ENCODE assay signal across 9 mouse cellular contexts in the genomic region with DNA sequence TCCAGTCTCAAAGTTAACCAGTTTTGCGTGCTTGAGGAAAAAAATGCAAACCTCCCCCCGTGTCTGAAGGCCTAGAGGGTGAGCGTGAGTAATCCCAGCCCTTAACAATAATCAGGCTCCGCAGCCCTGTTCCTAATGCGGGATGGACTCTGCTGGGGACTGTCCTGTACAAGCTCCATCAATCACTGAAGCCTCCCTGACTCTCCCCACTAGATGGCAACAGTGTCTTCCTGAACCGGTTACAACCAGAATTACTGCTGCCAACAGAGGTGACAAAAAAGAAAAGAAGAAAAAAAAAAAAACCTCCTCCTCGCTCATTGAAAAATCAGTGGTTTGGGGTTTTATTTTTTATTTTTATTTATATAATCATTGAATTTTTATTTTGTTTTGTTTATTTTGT. TPM values are rescaled to one million over a fixed set of nuclear protein-coding genes. Genes with fewer than 3 reads are reported as not detected.
DNase-seq lines count a peak whose midpoint lies in the region; ATAC-seq and TF ChIP-seq lines count a peak whose summit lies in the region.
"Had no signal": no experiment of that assay in that cellular context is flagged by ENCODE, and none has a peak within 500 bp of the region (broad histone marks: within the 10 kb centered on the region; RNA-seq: fewer than 3 reads in every experiment).

No protein-coding gene starts in this region.

- peaks cover 35% of the 10 kb centered on the region for H3K79me3 ChIP-seq in C2C12 (ENCODE audit: low read depth)

- WGBS in lung, adult 2 months = 17% methylated on average over 7 of the region's 7 CpGs

- ATAC-seq in neutrophil, adult 5-6 weeks (ENCODE audit: extremely low read depth, insufficient number of reproducible peaks, low FRiP score, poor library complexity, severe bottlenecking) = peak; percentile 46; the same call in 1 of the 2 replicates

- no peaks in the 10 kb centered on the region for H3K27me3 ChIP-seq in C2C12 (ENCODE audit: control insufficient read depth, insufficient read depth, insufficient read length)
- H3K27me3 ChIP-seq: stomach, embryonic 15.5 days had no signal

- H3ac ChIP-seq in C2C12 (ENCODE audit: control insufficient read depth, insufficient read length, low read depth) = no peak overlapping the region

- H3K4me3 ChIP-seq in C2C12 (ENCODE audit: insufficient read depth, poor library complexity, severe bottlenecking) = no peak overlapping the region
- no peak overlapping the region for H3K4me3 ChIP-seq in cortical plate, adult 2 months (ENCODE audit: insufficient read depth, low read length)
- no peak overlapping the region for H3K4me3 ChIP-seq in lung, adult 2 months (replicated peaks; ENCODE audit: extremely low read depth, low read depth, low read length)
- H3K4me3 ChIP-seq: stomach, embryonic 15.5 days had no signal

- peak; percentile 92 for DNase-seq in adipocyte (ENCODE audit: low spot score)
- peak; percentile 66 to 81 for DNase-seq in heart, adult 9 months (ENCODE audit: low spot score in 2 of 2)
- DNase-seq in kidney, postnatal 14 days = peak; percentile 87
- DNase-seq in lung, adult 2 months = peak; percentile 54
- peak; percentile 61 for DNase-seq in thymus, postnatal 25 days

- no peak overlapping the region for H3K27ac ChIP-seq in cortical plate, adult 2 months (ENCODE audit: insufficient read depth, low read length)

- TF ChIP-seq CTCF in C2C12 (IDR thresholded peaks at IDR 0.05; ENCODE audit: control insufficient read depth, insufficient read depth, insufficient read length) = peak; percentile 54
- peak; percentile 79 for TF ChIP-seq CTCF in cortical plate, adult 2 months (IDR thresholded peaks at IDR 0.05; ENCODE audit: extremely low read depth, insufficient read depth, low read length)
- peak; percentile 60 for TF ChIP-seq CTCF in lung, adult 2 months (IDR thresholded peaks at IDR 0.05; ENCODE audit: insufficient read depth, low read length)

- TF ChIP-seq POLR2A in cortical plate, adult 2 months (IDR thresholded peaks at IDR 0.05; ENCODE audit: extremely low read depth, insufficient read depth, low read length) = no peak
- no peak for TF ChIP-seq POLR2A in lung, adult 2 months (IDR thresholded peaks at IDR 0.05; ENCODE audit: borderline replicate concordance, extremely low read depth, low read depth, low read length)

- peaks cover 93% of the 10 kb centered on the region for H3K36me3 ChIP-seq in C2C12 (ENCODE audit: control insufficient read depth, insufficient read depth)

- peaks cover 79% of the 10 kb centered on the region for H3K79me2 ChIP-seq in C2C12 (ENCODE audit: control insufficient read depth, insufficient read depth)

- peaks cover 3% of the 10 kb centered on the region; the same call in 1 of the 2 replicates for H3K4me1 ChIP-seq in cortical plate, adult 2 months (ENCODE audit: control insufficient read depth, insufficient read depth, low read length)
- no peaks in the 10 kb centered on the region for H3K4me1 ChIP-seq in lung, adult 2 months (ENCODE audit: control insufficient read depth, insufficient read depth, low read length)

TF ChIP-seq in C2C12, 6 proteins besides CTCF, POLR2A, EP300 and RAD21:
- TF ChIP-seq CEBPB (IDR thresholded peaks at IDR 0.05; ENCODE audit: low read depth) (no peak), MAX (IDR thresholded peaks at IDR 0.05) (no peak), FOSL1 (IDR thresholded peaks at IDR 0.05; ENCODE audit: insufficient read depth, low read length, poor library complexity, severe bottlenecking) (no peak), MYOD1 (IDR thresholded peaks at IDR 0.05; ENCODE audit: control insufficient read depth, insufficient read length, low read depth) (no peak), USF1 (IDR thresholded peaks at IDR 0.05; ENCODE audit: low read depth) (no peak), MYOG (IDR thresholded peaks at IDR 0.05; ENCODE audit: control insufficient read depth, extremely low read depth, insufficient read length) (no peak)
TF ChIP-seq in C2C12: peak in this region for 0.

RNA-seq across cellular contexts. Expression of a gene that starts 49.5 kb away (rescaled TPM):
- 44.3 TPM for polyA plus RNA-seq in C2C12 (2012; fragmentation: generic; extraction: Trizol)
- 29.6 and 31.7 TPM in 2 replicates for polyA plus RNA-seq in cortical plate, adult 2 months (2012; rRNA removed)
- 60.1 and 87.1 TPM in 2 replicates for polyA plus RNA-seq in lung, adult 2 months (2012; rRNA removed)
- 53.8 and 57.5 TPM in 2 replicates for total RNA-seq in neutrophil, adult 5-6 weeks (2017)
